Mouse (Mus musculus): ENCODE data around the gene Dapk2. TPM values are rescaled to one million over a fixed set of nuclear protein-coding genes. Genes with fewer than 3 reads are reported as not detected.

The Dapk2 gene
- polyA plus RNA-seq, 1 experiment from 2014 or later = 1.5 TPM

DNA sequence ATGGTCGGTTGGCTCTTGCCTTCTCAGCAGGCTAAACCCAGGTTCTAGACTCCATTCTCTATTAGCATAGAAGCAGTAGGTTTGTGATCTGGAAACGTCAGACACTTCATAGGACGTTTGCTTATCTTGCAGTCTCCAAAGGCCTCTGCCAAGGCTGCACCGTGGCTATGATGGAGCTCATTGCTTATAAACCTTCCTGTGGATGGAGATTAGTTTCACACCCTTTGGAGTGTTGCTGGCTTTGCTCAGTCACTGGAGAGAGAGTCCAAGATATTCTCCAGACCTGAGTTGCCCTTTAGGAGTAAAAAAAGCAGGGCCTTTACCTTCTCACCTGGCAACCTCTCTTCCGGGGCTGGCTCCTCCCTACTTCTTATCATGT lies 42.4 kb downstream of the Dapk2 start:
- H3K4me1 ChIP-seq (replicated peaks) = no peaks in the 10 kb centered on the region
- H3K36me3 ChIP-seq = no peaks in the 10 kb centered on the region
- H3K9ac ChIP-seq = no peak overlapping the region
- no peaks in the 10 kb centered on the region for H3K9me3 ChIP-seq
- no peak overlapping the region for H3K4me2 ChIP-seq
- no peak overlapping the region for H3K4me3 ChIP-seq
- ATAC-seq (ENCODE audit: low FRiP score) = no peak
- WGBS = 92% methylated on average over 5 of the region's 5 CpGs
- no peak overlapping the region for H3K27ac ChIP-seq
- no peaks in the 10 kb centered on the region for H3K27me3 ChIP-seq

DNA sequence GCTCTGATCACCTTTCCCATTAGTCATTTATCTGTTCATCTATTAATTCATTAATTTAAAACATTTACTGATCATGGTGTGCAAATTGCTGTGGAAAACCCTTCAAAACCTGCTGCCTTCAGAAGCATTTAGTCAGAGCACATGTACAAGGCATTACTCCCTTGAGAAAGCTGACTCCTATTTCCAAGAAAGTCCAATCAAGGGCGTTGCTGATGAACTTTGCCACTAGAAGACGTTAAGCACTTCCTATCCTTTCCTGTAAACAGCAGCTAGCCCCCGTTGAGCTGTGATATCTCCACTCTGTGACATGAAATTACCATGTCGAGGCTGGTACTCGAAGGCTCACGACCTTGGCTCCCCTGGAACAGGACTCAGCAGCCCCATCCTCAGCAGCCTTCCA lies 43.6 kb downstream of the Dapk2 start:
- Histone ChIP-seq H3K9me3 (no peaks in the 10 kb centered on the region), H3K27ac (no peak overlapping the region), H3K4me2 (no peak overlapping the region), H3K4me3 (no peak overlapping the region), H3K36me3 (no peaks in the 10 kb centered on the region), H3K4me1 (replicated peaks) (no peaks in the 10 kb centered on the region), H3K9ac (no peak overlapping the region), H3K27me3 (no peaks in the 10 kb centered on the region)
- 85% methylated on average over 6 of the region's 6 CpGs for WGBS
- no peak for ATAC-seq (ENCODE audit: low FRiP score)

DNA sequence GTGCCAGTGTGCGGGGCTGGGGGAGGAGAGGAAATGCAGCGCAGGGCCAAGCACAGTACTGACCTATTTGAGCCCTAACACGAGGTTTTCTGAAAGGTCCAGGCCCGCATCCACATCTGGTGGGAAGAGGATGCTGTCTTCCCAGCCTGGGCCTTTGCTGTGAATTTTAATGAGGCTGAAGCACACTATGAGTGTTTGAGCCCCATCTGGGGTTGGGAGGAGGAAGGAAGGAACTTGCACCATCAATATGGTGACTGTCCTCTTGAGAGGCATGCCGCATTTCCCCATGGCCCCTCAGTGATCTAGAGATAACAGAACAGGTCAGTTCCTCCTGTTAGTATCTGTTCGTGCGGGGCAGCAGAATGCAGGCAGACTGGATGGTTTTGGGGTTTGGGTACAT lies 44.4 kb downstream of the Dapk2 start:
- H3K27me3 ChIP-seq = no peaks in the 10 kb centered on the region
- ATAC-seq (ENCODE audit: low FRiP score) = no peak
- H3K9me3 ChIP-seq = no peaks in the 10 kb centered on the region
- no peaks in the 10 kb centered on the region for H3K4me1 ChIP-seq (replicated peaks)
- H3K27ac ChIP-seq = no peak overlapping the region
- no peak overlapping the region for H3K4me2 ChIP-seq
- no peaks in the 10 kb centered on the region for H3K36me3 ChIP-seq
- no peak overlapping the region for H3K4me3 ChIP-seq
- no peak overlapping the region for H3K9ac ChIP-seq
- WGBS = 85% methylated on average over 7 of the region's 7 CpGs

DNA sequence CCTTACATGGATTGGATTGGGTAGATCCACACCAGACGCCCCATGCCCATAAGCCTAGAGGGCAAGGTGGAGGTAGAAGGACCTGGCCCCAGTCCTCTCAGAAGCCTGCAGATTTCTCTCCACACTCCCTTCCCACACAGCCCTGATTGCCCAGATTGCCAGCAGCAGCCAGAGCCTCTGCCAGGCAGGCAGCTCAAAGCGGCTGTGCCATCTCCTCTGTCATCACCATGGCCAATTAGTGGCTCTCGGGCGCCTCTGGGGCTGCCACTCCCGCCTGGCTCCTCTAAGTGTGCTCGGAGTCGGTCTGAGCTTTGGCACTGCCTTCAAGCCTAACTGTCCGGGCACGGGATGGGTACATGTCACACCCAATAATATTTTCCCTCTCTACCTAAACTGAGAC lies 47.7 kb downstream of the Dapk2 start:
- H3K9me3 ChIP-seq = no peaks in the 10 kb centered on the region
- H3K27ac ChIP-seq = no peak overlapping the region
- WGBS = 89% methylated on average over 9 of the region's 9 CpGs
- no peak overlapping the region for H3K9ac ChIP-seq
- no peak for ATAC-seq (ENCODE audit: low FRiP score)
- no peak overlapping the region for H3K4me2 ChIP-seq
- no peak overlapping the region for H3K4me3 ChIP-seq
- no peaks in the 10 kb centered on the region for H3K36me3 ChIP-seq
- no peaks in the 10 kb centered on the region for H3K27me3 ChIP-seq
- H3K4me1 ChIP-seq (replicated peaks) = no peaks in the 10 kb centered on the region

DNA sequence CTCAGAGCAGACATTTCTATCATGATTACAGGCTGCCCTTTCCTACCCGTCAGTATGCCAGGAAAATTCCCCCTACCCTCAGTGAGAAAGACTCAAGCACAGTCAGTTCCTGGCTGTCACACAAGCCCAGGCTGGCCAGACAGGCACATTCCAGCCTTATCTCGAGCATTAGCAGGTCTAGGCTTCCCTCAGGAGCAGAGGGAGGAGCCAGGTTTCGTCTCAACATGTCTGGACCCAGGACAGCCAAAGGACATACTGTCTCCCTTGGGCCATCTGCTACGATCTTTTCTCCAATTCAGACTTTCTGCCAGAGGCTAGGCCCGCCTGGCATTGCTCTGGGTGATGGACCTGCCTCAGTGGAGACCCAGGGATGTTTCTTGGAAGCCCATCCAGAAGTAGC lies 48.8 kb downstream of the Dapk2 start:
- H3K27me3 ChIP-seq = no peaks in the 10 kb centered on the region
- H3K4me3 ChIP-seq = no peak overlapping the region
- H3K4me1 ChIP-seq (replicated peaks) = no peaks in the 10 kb centered on the region
- H3K27ac ChIP-seq = no peak overlapping the region
- no peak overlapping the region for H3K9ac ChIP-seq
- no peak overlapping the region for H3K4me2 ChIP-seq
- no peaks in the 10 kb centered on the region for H3K9me3 ChIP-seq
- H3K36me3 ChIP-seq = no peaks in the 10 kb centered on the region
- WGBS = 74% methylated on average over 5 of the region's 5 CpGs
- no peak for ATAC-seq (ENCODE audit: low FRiP score)

DNA sequence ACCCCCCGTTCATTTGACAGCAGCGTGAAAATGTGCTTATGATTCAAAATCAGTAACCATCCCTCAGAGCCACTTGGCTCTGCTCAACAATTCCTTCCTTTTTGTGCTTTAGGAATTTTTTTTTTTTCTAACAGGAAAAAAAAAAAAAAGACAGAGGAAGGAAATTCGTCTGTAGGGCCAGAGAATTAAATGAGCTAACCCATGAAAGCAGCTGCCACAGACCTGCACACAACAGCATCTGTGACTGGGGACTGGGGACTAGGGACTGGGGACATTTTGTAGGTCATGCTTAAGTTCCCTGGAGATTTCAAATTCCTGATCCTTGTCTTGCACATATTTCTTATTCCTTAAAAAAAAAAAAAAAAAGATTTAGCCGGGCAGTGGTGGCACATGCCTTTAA lies 53.4 kb downstream of the Dapk2 start:
- Histone ChIP-seq H3K4me3 (no peak overlapping the region), H3K27ac (no peak overlapping the region), H3K9me3 (no peaks in the 10 kb centered on the region), H3K4me2 (no peak overlapping the region), H3K9ac (no peak overlapping the region), H3K36me3 (no peaks in the 10 kb centered on the region), H3K4me1 (replicated peaks) (peaks cover 7% of the 10 kb centered on the region), H3K27me3 (no peaks in the 10 kb centered on the region)
- WGBS = 45% methylated on average over 4 of the region's 4 CpGs
- ATAC-seq (ENCODE audit: low FRiP score) = no peak

DNA sequence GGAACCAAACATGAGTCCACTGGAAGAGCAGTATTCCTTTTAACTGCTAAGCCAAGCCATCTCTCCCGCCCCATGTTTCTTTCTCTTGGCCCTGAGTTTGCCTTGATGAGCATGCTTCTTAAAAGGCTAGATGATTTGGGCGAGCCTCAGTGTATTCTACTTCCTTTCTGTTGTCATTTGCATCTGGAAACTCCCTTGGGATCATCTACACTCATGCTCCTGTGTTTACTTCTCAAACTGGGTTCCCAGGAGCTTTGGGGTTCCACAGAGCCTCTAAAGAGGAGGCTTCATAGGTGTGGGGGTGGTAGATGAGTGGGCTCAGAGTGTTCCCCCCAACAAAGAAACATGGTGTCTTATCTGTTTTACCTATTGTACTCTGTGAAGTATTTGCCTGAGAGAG lies 54.1 kb downstream of the Dapk2 start:
- 85% methylated on average over 2 of the region's 2 CpGs for WGBS
- Histone ChIP-seq H3K36me3 (no peaks in the 10 kb centered on the region), H3K4me3 (no peak overlapping the region), H3K9ac (no peak overlapping the region), H3K27me3 (no peaks in the 10 kb centered on the region), H3K4me2 (no peak overlapping the region), H3K9me3 (no peaks in the 10 kb centered on the region), H3K27ac (no peak overlapping the region), H3K4me1 (replicated peaks) (peaks cover 7% of the 10 kb centered on the region)
- no peak for ATAC-seq (ENCODE audit: low FRiP score)

DNA sequence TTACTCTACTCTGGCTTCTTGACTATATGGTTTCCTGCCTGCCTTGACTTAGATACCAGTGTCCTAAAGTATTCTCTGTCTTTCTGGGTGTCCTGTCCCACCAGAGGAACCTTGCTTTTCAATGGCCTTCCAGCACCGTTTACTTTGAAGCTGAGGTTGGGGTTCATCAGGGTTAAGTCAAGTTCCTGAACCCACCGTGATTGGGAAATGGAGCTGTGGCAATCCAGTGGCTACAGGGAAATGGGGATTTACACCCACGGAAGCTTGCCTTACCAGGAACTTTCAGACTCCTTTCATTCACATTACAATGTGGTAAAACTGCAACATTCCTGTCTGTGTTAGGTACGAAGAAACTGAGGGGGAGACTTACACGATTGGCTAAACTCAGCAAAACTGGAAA lies 54.8 kb downstream of the Dapk2 start:
- Histone ChIP-seq H3K9me3 (no peaks in the 10 kb centered on the region), H3K27ac (no peak overlapping the region), H3K36me3 (no peaks in the 10 kb centered on the region), H3K4me1 (replicated peaks) (peaks cover 7% of the 10 kb centered on the region), H3K4me2 (no peak overlapping the region), H3K27me3 (no peaks in the 10 kb centered on the region), H3K4me3 (no peak overlapping the region), H3K9ac (no peak overlapping the region)
- 84% methylated on average over 5 of the region's 5 CpGs for WGBS
- ATAC-seq (ENCODE audit: low FRiP score) = no peak

DNA sequence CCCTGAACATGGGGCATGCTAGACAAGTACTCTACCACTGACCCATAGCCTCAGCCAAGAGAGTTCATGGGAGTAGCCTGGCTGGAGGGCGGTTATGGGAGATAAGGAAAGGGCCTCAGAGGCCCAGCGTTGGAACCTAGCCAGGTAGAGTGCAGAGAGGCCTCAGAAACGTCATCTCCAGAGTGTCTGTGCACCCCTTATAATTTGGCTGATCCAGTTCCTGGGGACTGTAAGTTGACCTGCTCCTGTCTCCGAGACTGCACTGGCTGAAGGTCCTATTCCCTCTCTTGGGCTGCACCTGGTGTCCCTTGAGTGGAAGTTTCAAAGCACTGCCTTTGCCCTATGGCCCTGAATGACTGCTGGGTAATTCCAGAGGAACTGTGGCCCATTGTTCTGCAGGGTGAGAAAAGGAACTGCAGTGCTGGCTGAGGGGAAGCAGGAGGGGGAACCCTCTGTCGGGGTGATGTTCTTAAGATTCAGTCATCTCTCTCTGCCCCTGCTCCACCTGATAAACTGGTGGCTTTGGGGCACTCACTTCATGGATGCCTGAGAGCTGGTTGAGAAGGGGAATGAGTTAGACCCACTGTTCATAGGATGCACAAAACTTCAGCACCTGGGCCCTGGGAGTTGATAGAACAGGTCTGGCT lies 55.5 kb downstream of the Dapk2 start:
- Histone ChIP-seq H3K9ac (no peak overlapping the region), H3K9me3 (no peaks in the 10 kb centered on the region), H3K4me3 (no peak overlapping the region), H3K27ac (no peak overlapping the region), H3K4me1 (replicated peaks) (peaks cover 7% of the 10 kb centered on the region), H3K36me3 (no peaks in the 10 kb centered on the region), H3K27me3 (no peaks in the 10 kb centered on the region), H3K4me2 (no peak overlapping the region)
- WGBS = 41% methylated on average over 5 of the region's 5 CpGs
- no peak for ATAC-seq (ENCODE audit: low FRiP score)

DNA sequence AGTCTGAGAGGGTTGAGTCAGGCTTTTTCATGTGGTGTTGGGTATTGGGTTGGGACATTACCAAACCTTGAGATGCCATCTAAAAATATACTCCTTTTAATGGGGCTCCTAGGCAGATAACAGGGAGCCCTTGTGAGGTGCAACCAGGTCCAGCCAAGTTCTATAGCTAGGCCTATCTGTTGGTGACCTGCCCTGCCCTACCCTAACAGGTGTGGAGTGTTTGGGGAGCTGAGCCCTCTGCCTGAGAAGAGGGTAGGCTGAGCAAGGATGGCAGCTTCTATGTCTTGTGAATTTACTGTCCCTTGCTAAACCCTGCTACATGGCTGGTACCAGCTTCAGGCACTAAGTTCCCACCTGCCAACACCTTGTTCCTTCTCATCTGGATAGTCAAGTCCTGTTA lies 57.5 kb downstream of the Dapk2 start:
- no peak for ATAC-seq (ENCODE audit: low FRiP score)
- H3K4me2 ChIP-seq = no peak overlapping the region

DNA sequence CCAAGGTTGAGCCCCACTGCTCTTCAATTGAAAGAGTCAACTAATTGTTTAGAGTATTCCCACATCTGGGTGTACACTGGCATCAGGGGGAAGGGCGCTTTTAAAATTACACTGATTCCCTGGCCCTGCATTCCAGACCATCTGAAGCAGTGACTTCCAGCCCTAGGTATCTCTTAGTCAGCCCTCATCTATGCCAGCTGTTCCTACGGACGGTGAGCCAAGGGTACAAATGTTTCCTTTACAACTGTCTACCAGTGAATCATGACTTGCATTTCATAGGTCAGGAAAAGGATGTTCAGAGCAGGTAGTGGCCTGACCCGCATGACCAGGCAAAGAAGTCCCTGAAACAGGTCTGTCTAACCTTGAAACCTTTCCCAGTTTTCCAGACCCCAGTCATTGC lies 59.9 kb downstream of the Dapk2 start:
- no peak overlapping the region for H3K27ac ChIP-seq
- H3K9me3 ChIP-seq = no peaks in the 10 kb centered on the region
- H3K4me3 ChIP-seq = no peak overlapping the region
- no peak overlapping the region for H3K9ac ChIP-seq
- H3K4me2 ChIP-seq = no peak overlapping the region
- 84% methylated on average over 4 of the region's 4 CpGs for WGBS
- ATAC-seq (ENCODE audit: low FRiP score) = no peak
- no peaks in the 10 kb centered on the region for H3K36me3 ChIP-seq
- H3K27me3 ChIP-seq = no peaks in the 10 kb centered on the region
- H3K4me1 ChIP-seq (replicated peaks) = peaks cover 10% of the 10 kb centered on the region

More for the DNA sequence above, 57.5 kb downstream of the Dapk2 start:
- H3K27me3 ChIP-seq = no peaks in the 10 kb centered on the region
- no peaks in the 10 kb centered on the region for H3K36me3 ChIP-seq
- no peak overlapping the region for H3K4me3 ChIP-seq
- peaks cover 10% of the 10 kb centered on the region for H3K4me1 ChIP-seq (replicated peaks)
- no peaks in the 10 kb centered on the region for H3K9me3 ChIP-seq
- no peak overlapping the region for H3K9ac ChIP-seq
- no peak overlapping the region for H3K27ac ChIP-seq

DNA sequence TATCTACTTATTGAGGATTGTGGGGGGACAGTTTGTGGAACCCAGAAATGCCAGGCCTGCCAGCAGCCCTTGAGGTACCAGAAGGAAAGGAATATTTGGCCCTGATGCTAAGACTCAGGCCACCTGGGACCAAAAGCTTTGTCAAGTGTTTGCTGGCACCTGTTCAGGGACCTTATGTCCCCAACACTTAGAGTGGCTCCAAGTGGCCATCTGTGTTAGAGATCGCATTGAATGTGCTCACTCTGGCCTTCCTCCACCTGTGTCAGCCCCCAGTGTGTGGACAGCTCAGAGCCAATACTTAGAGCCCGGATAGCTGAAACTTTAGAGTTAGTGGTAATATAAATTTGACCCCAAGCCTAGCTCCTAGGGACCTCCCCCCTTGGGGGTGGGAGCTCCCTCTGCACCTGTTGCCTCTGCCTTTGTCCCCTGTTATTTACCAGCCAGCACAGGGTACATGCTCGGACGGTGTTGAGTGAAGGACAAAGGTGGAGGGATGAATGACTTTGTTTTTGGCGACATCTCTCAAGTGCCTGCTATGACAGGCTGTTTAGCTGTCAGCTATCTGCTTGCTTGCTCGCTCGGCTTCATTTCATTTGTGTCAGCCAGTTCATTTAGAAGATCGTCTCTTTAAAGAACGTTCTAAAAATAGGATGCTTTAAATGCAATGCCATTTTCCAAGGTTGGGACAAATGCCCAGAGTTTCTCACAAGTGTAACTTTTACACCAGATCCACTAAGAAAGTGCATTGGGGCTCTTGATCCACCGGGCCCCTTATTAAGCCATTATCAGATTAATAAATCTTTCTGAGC lies 61.1 kb downstream of the Dapk2 start:
- Histone ChIP-seq H3K9me3 (no peaks in the 10 kb centered on the region), H3K4me1 (replicated peaks) (0 out of 2 replicates have a peak, but pooled peaks cover 2% of the 10 kb centered on the region), H3K9ac (no peak overlapping the region), H3K4me3 (no peak overlapping the region), H3K4me2 (no peak overlapping the region), H3K36me3 (no peaks in the 10 kb centered on the region), H3K27ac (no peak overlapping the region), H3K27me3 (no peaks in the 10 kb centered on the region)
- no peak for ATAC-seq (ENCODE audit: low FRiP score)
- 74% methylated on average over 10 of the region's 10 CpGs for WGBS

DNA sequence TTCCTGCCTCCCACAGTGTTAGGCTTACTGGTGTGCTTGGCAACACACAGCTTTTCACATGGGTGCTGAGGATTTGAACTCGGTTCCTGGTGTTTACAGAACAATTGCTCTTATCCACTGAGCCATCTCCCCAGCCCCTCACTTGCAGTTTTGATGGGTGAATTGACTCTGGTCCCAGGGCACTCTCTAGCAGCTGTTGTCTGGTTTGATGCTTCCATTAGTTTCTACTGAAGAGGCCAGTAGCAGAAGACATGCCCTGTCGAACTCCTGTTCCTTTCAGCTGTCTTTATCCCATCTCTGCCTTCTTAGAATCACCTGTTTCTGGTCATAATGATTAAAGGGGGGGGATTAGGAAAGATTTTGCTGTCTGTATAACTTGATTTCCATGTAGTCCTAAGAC lies 65.8 kb downstream of the Dapk2 start:
- Histone ChIP-seq H3K4me1 (replicated peaks) (0 out of 2 replicates have a peak, but pooled peaks cover 2% of the 10 kb centered on the region), H3K4me3 (no peak overlapping the region), H3K9me3 (no peaks in the 10 kb centered on the region), H3K4me2 (no peak overlapping the region), H3K9ac (no peak overlapping the region), H3K27ac (no peak overlapping the region), H3K27me3 (no peaks in the 10 kb centered on the region), H3K36me3 (no peaks in the 10 kb centered on the region)
- no peak for ATAC-seq (ENCODE audit: low FRiP score)
- WGBS = 77% methylated on average over 2 of the region's 2 CpGs

All from hindbrain, embryonic 13.5 days (tissue).